Mouse (Mus musculus) C2C12 (cell line): ENCODE results near the gene 9330182L06Rik. TPM values are rescaled to one million over a fixed set of nuclear protein-coding genes. Genes with fewer than 3 reads are reported as not detected.

Experiments used
- H3K27me3 ChIP-seq: one replicate; pipeline ENCODE4 v1.6.1; 2011; ENCODE audit not compliant: control insufficient read depth, insufficient read depth, insufficient read length
- H3K36me3 ChIP-seq: one replicate; pipeline ENCODE4 v1.6.1; 2011; ENCODE audit not compliant: control insufficient read depth, insufficient read depth
- H3K4me3 ChIP-seq: one replicate; pipeline ENCODE4 v1.5.1; 2011; ENCODE audit warnings: mild to moderate bottlenecking, control low read depth; ENCODE audit not compliant: poor library complexity, insufficient read depth, severe bottlenecking
- H3K79me2 ChIP-seq: one replicate; pipeline ENCODE4 v1.6.1; 2011; ENCODE audit not compliant: control insufficient read depth, insufficient read depth
- H3K79me3 ChIP-seq: one replicate; pipeline ENCODE4 v1.6.1; 2011; ENCODE audit warnings: low read depth, control low read depth
- H3ac ChIP-seq: one replicate; pipeline ENCODE3; 2011; ENCODE audit warnings: low read depth; ENCODE audit not compliant: control insufficient read depth, insufficient read length
- CEBPB ChIP-seq: IDR thresholded peaks from one replicate; pipeline ENCODE4 v1.6.1; 2011; ENCODE audit warnings: low read depth, mild to moderate bottlenecking, control low read depth, moderate library complexity
- CTCF ChIP-seq: IDR thresholded peaks from one replicate; pipeline ENCODE4 v1.5.1; 2011; ENCODE audit not compliant: control insufficient read depth, insufficient read depth, insufficient read length
- FOSL1 ChIP-seq: IDR thresholded peaks from one replicate; pipeline ENCODE4 v1.8.0; 2011; ENCODE audit warnings: mild to moderate bottlenecking, low read length; ENCODE audit not compliant: poor library complexity, insufficient read depth, severe bottlenecking
- MAX ChIP-seq: IDR thresholded peaks from one replicate; pipeline ENCODE4 v1.6.1; 2011; ENCODE audit warnings: mild to moderate bottlenecking, control low read depth
- MYOD1 ChIP-seq: IDR thresholded peaks from one replicate; pipeline ENCODE4 v1.6.1; 2011; ENCODE audit warnings: low read depth; ENCODE audit not compliant: control insufficient read depth, insufficient read length
- MYOG ChIP-seq: IDR thresholded peaks from one replicate; pipeline ENCODE4 v1.6.1; 2011; ENCODE audit not compliant: control insufficient read depth, insufficient read length; ENCODE audit errors: extremely low read depth
- USF1 ChIP-seq: IDR thresholded peaks from one replicate; pipeline ENCODE4 v1.6.1; 2011; ENCODE audit warnings: low read depth, mild to moderate bottlenecking, control low read depth, moderate library complexity
- long read RNA-seq, 2 experiments: library from polyadenylated mRNA; unstranded; transcript quantifications; one replicate each; pipeline ENCODE4 v2.0.0; 2019 to 2020
- polyA plus RNA-seq: library from polyadenylated mRNA; unstranded; fragments of >200 nt; fragmentation: generic; extraction: Trizol; gene quantifications from one replicate; pipeline ENCODE4 v1.2.1, GENCODE M21; 2012; ENCODE audit warnings: missing spikeins

Gene 9330182L06Rik
- polyA plus RNA-seq: not detected
- long read RNA-seq, experiment 1: 0 reads
- long read RNA-seq, experiment 2: 0 reads

DNA sequence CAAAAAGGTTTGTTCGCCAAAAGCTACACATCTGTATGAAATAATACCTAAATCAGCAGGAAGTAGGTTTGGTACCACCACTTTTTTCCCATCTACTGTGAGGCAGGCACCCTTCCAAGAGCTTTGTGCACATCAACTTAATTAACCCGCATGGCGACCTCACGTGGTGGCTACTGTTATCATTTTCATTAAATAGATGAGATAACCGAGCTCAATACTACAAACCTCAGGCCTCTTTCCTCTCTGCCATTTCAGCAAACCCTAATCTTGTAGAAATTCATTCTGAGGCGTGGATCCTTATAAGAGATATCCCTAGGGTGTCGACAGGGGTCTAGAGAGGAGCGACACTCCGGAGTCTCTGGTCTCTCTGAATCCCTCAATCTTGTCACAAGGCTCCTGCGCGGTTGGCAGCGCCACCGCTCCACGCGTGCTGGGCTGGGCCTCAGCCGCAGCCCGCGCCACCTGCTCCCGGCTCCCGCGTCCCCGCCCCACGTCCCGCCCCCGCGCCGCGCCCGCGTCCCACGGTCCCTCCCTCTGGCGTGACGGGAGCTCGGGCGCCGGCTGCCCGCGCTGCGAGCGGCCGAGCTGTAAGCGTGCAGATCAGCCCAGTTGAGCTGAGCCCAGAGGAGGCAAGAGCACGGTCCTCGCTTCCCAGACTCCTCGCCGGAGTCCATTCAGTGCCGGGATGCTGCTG lies at the start of gene 9330182L06Rik:
TSS of gene 9330182L06Rik (plus strand) at position 533 of the 694 bp plus-strand sequence.
- Histone ChIP-seq H3ac (no peak within 1 kb of the TSS), H3K79me3 (no peaks in the 10 kb centered on the region), H3K79me2 (no peaks in the 10 kb centered on the region), H3K36me3 (no peaks in the 10 kb centered on the region), H3K4me3 (no peak within 1 kb of the TSS), H3K27me3 (peaks cover 6% of the 10 kb centered on the region)
- TF ChIP-seq MAX: no peak
- TF ChIP-seq FOSL1: no peak
- no peak for TF ChIP-seq CEBPB
- no peak for TF ChIP-seq CTCF
- TF ChIP-seq MYOD1: no peak
- no peak for TF ChIP-seq MYOG
- TF ChIP-seq USF1: no peak

DNA sequence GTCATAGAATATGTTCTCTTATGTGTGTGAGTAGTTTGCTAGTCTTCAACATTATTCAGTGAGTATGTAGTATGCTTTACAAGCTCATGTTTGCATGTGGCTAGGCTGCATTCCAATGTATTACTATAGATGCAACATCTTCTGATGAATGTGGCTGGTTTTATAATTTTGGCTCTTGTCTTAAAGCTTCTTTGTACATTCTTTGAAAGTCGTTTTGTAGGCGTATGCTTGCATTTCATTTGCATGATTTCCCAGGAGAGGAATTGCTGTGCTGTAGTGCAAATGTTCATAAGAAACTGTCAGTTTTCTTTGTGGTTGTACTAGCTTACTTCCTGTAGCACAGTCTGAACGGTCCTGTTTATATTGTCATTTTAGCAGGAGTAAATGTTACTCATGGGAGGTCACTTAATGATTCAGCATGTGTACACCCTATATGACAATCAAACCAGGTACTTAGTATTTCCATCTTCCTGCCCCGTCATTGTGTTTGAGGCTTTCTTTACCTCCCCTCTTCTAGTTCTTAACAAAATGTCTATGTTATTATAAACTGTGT lies 38.4 kb upstream of the 9330182L06Rik start:
- TF ChIP-seq MAX (no peak), FOSL1 (no peak), CTCF (no peak), MYOD1 (no peak), USF1 (no peak), CEBPB (no peak), MYOG (no peak)
- Histone ChIP-seq H3K79me2 (no peaks in the 10 kb centered on the region), H3ac (no peak overlapping the region)

DNA sequence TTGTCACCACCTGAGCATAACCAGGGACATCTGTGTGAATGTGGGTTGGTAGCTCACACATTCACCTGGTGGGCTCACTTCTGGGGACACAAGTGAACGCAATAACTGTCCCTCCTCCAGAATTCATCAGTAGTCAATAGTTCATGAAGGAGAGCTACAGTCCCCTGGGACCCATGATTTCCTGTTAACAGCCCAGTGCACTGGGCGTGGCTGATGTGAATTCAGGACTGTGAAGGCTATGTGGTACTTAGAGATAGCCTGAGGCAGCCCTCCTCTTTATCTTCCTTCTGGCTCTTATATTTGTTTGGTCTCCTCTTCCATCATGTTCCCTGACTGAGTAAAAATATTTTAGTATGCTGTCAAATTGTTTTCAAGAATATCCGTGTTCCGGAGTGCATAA lies 1.6 kb upstream of the 9330182L06Rik start:
- H3K4me3 ChIP-seq: no peak overlapping the region
- H3K79me3 ChIP-seq: no peaks in the 10 kb centered on the region
- peaks cover 6% of the 10 kb centered on the region for H3K27me3 ChIP-seq
- no peak for TF ChIP-seq MYOG
- TF ChIP-seq MAX: no peak
- no peak for TF ChIP-seq CTCF
- no peak for TF ChIP-seq USF1
- TF ChIP-seq CEBPB: no peak
- TF ChIP-seq FOSL1: no peak
- no peak for TF ChIP-seq MYOD1
- H3K36me3 ChIP-seq: no peaks in the 10 kb centered on the region
- no peaks in the 10 kb centered on the region for H3K79me2 ChIP-seq
- H3ac ChIP-seq: no peak overlapping the region

More for the DNA sequence above, 38.4 kb upstream of the 9330182L06Rik start:
- no peaks in the 10 kb centered on the region for H3K27me3 ChIP-seq
- no peaks in the 10 kb centered on the region for H3K36me3 ChIP-seq
- H3K4me3 ChIP-seq: no peak overlapping the region
- no peaks in the 10 kb centered on the region for H3K79me3 ChIP-seq

DNA sequence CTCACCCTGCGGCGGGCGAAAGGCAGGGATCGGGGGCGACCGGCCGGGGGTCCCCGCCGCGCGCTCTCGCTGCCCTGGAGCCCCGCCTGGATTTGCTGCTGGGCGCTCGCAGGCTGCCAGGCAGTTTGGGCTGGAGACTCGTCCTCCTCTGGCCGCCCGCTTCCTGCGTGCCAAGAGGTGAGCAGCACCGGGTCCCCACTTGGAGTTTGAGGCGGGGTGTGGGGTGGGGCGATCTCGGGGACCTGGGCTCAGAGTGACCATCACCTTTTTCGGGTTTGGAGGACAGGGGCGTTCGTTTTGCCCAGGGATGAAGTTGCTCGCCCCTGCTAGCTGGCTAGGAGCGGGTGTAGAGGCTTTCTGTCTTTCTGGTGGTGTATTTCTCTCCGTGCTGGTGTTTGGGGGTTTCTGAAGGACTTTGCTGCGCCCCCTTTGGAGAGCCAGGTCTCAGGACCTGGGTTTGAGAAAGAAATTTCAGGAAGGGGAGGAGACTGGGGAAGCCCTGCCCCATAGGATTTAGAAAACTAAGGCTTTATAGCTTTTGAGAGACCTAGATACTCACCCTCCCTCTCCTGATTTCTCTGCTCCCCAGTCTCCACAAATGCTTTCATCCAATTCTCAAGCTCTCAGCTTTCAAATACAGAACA lies 484 bp downstream of the 9330182L06Rik start:
- H3K27me3 ChIP-seq: peaks cover 6% of the 10 kb centered on the region

DNA sequence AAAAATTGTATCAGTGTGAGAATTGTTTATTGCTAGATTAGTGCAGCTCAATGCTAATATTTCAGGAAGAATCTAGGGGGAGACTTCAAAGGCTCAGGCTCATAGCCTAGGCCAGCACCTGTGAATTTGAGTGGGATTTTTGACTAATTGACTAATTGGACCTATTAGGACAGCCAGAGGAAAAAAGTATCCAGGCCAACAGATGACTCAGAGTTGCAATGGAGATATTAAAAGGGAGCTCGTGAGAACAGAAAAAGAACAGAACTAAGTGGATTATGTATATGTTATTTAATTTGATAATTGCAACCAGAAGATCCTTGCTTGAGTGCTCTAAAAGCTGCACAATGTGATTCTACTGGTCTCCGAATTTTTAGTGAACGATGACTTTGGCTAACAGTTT lies 3.7 kb downstream of the 9330182L06Rik start:
- TF ChIP-seq MAX (no peak), FOSL1 (no peak), CEBPB (no peak), MYOG (no peak), CTCF (no peak), USF1 (no peak), MYOD1 (no peak)
- Histone ChIP-seq H3K27me3 (peaks cover 6% of the 10 kb centered on the region), H3K79me3 (no peaks in the 10 kb centered on the region), H3K79me2 (no peaks in the 10 kb centered on the region), H3ac (no peak overlapping the region), H3K36me3 (no peaks in the 10 kb centered on the region), H3K4me3 (no peak overlapping the region)

More for the DNA sequence above, 484 bp downstream of the 9330182L06Rik start:
- Histone ChIP-seq H3ac (no peak overlapping the region), H3K79me3 (no peaks in the 10 kb centered on the region), H3K4me3 (no peak overlapping the region), H3K79me2 (no peaks in the 10 kb centered on the region), H3K36me3 (no peaks in the 10 kb centered on the region)
- TF ChIP-seq FOSL1 (no peak), MAX (no peak), CTCF (no peak), MYOG (no peak), CEBPB (no peak), MYOD1 (no peak), USF1 (no peak)
